Mouse (Mus musculus) megakaryocyte, adult 5-6 weeks (primary cell): ENCODE data around the gene Stk38l. TPM values are rescaled to one million over a fixed set of nuclear protein-coding genes. Genes with fewer than 3 reads are reported as not detected.

Source experiments
- ATAC-seq: 2 replicates; pipeline ENCODE4 v1.8.0; 2016; ENCODE audit warnings: mild to moderate bottlenecking, inconsistent platforms; ENCODE audit not compliant: poor library complexity, severe bottlenecking
- total RNA-seq, 2 experiments: library from RNA; stranded (forward) in 1 of 2; stranded (reverse) in 1 of 2; fragments of 153-499, 151-499 nt in 1 of 2; fragments of 221-1000, 200-1000 nt in 1 of 2; gene quantifications; 2 replicates each; pipeline versions ENCODE4 v1.2.3 to v1.2.4; 2015 to 2017

Stk38l gene
- total RNA-seq, 2 experiments from 2014 or later: 2.2 to 2.8 TPM

DNA sequence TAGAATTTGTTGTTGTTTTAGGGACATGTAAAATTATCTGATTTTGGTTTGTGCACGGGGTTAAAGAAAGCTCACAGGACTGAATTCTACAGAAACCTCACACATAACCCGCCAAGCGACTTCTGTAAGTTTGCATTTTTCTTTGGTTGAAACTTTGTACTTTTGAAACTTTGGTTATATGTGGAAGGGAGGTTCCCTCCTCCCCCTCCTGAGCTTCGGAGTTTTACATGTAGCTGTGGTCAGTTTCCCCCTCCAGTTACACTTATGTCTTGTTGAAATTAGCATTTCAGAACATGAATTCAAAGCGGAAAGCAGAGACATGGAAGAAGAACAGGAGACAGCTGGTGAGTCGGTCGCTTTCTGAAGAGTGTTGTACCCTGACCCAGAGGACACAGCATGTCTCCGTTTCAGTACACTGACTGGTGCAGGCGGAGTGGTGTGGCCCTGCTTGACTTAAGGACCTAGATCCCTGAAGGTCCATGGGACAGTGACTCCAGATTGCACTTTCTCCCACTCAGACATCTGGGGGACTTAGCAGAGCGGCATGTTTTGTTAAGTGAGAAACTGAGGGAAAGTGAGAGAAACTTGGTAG, 44.1 kb downstream of the Stk38l start:
- ATAC-seq: no peak

- peak; percentile 81 for ATAC-seq
Observed at GRCm38 (mm10) chr6:146770005-146770745, 45.4 kb downstream of the Stk38l start.

DNA sequence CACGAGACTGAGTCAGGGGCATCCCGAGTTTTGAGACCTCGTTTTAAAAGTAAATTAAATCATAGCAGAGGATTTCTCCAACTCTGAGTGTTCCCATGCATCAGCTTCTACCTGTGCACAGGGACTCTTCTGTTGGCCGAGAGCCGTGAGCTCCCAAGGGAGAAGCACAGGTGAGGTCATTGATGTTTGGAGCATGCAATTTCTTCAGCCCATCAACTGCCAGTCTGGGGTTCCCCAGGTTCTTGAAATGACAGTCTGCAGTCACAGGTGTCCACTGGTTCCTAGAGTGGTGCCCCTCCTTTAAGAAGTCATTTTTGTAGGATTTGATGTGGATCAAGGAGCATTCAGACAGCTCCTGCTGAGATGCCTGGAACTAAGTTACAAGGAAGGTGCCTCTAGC, 46.0 kb downstream of the Stk38l start:
- ATAC-seq: no peak

DNA sequence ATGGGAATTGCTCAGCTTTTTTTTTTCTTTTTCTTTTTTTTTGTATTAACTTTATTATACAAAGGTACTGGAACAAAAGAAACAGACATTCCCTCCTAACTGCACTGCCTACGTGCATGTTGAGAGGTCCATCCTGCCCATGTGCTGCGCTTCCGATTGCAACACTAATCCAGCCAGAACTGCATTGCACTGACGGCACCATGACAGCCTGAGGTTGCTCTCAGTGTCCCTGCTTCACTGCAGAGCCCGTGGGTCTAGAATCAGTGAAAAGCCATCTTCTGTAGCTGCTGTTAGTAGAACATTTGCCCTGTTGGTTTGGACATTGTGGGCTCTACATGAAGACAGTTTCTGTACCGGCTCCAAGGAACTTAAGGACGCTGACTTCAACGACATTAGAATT, 51.1 kb downstream of the Stk38l start:
- peak; percentile 66 for ATAC-seq

DNA sequence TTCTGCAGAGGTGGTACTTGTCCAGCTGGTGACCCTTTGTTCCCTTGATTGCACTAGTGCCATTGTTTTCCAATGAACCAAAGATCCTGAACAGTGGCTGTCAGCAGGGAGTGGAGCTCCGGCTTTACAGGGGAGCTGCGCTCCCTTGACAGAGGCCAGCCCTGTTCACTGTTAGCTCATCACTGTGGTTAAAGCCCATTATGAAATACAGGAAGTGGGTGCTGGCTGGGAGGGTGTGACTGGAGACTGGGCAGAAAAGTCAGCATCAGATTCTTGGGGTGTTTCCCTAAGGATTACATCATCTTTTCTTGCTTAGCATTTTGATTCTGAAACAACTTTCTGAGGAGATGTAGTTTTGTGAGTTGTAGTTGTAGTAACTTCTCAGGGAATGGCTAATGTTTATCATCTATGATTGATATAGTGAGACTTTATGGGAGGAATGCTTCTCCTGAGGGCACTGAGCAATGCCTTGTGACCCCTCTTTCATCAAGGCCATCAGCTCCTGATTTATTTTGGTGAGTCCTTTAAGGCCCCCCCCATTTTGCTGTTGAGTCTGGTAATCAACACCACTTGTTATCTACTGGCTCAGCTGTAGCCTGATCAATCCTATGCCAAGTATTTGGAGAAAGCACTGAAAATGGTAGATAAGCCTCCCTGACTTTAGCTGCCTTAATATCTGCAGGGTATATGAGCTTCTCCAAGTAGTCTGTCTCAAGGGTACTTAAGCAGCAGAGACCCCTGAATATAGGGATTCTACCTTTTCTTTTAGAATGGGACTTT, 52.0 kb downstream of the Stk38l start:
- peak; percentile 90 for ATAC-seq

GRCm38 (mm10) chr6:146778055-146778454, 53.3 kb downstream of the Stk38l start:
- no peak for ATAC-seq

DNA sequence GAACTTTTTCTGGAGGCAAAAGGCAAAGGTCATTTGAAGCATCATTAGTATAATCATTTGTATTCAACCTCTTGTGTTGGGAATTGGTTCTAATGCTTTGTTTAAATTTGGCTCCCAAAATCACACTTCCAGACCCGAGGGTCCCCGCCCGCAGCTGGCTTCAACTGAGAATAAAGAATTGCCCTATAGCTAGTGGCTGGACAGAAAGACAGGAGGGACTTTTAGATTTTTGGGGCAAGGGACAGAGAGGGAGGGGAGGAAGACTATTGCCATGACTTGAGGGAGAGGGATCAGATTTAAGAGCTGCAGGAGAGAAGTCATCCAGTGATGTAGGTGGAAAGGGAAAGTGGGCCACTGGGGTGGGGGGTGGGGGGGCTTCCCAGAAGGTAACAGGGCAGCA, 56.8 kb downstream of the Stk38l start:
- no peak for ATAC-seq

- no peak for ATAC-seq
Observed at GRCm38 (mm10) chr6:146793527-146793926, 68.7 kb downstream of the Stk38l start.

DNA sequence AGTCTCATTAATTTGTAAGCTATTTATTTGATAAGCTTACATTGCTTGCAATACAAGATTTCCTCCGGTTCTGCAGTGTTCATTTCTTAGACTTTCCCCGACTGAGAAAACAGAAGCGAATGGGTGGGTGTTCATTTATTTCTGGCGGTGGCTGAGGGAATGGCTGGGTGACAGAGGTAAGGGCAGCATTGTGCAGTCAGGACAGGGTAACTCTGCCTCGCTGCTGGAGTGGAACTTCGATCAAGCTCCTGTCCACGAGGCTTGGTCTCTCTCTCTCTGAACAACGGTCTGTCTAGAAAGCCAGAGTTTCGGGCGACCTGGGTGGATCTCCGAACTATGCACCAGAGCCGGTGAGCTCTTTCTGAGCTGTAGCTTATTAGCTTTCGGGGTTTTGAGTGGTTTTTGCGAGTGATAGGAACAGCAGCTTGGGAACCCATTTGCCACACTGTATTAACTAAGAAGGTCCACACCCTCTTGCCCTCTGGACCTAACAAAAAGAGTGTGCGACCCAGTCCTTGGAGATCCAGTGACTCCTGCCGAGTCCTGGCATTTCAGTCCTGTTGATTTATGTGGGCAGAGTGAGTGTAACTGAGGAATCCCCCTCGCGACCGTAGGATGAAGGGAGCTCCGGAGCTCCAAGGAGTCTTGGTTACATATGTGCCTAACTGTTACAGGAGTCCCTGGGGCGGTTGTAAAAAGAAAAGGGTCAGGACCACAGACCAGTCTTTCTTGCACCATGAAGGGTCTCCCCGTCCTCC, 70.5 kb downstream of the Stk38l start:
- peak; percentile 14; the same call in 1 of the 2 replicates for ATAC-seq

GRCm38 (mm10) chr6:146795924-146796545, 71.2 kb downstream of the Stk38l start, which contains the start of gene Arntl2:
Arntl2 (plus strand) TSS chr6:146796055.
- ATAC-seq: peak; percentile 95

DNA sequence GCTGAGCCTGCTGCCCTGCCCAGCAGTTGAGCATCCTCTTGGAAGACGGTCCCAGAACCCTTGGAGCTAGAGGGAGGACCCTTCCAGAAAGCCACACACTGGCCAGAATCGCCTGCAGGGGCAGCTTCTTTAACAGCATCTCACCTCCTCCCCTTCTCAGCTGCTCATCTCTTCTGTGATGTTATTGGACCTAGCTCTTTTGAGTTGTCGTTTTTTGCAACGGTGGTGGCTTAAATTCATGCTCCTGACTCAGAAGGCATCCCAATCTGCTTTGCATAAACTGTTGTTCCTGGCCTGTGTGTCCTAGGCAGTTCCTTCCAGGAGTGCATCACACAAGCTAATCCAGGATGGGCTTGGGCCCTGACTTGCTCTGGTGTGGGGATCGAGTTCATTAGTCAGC, 72.7 kb downstream of the Stk38l start:
- no peak for ATAC-seq

GRCm38 (mm10) chr6:146809991-146810390, 85.2 kb downstream of the Stk38l start:
- ATAC-seq: no peak

- ATAC-seq: no peak
Observed at GRCm38 (mm10) chr6:146813007-146813406, 88.2 kb downstream of the Stk38l start.

- ATAC-seq: no peak
Observed at GRCm38 (mm10) chr6:146820177-146820965, 95.6 kb downstream of the Stk38l start.

GRCm38 (mm10) chr6:146821958-146822357, 97.2 kb downstream of the Stk38l start:
- ATAC-seq: no peak

- peak; percentile 94 for ATAC-seq
Observed at GRCm38 (mm10) chr6:146824727-146825486, 100.1 kb downstream of the Stk38l start.

- ATAC-seq: no peak
Observed at GRCm38 (mm10) chr6:146825487-146825773, 100.6 kb downstream of the Stk38l start.
